Mouse (Mus musculus): ENCODE data around the gene Fsip1.

The Fsip1 gene

DNA sequence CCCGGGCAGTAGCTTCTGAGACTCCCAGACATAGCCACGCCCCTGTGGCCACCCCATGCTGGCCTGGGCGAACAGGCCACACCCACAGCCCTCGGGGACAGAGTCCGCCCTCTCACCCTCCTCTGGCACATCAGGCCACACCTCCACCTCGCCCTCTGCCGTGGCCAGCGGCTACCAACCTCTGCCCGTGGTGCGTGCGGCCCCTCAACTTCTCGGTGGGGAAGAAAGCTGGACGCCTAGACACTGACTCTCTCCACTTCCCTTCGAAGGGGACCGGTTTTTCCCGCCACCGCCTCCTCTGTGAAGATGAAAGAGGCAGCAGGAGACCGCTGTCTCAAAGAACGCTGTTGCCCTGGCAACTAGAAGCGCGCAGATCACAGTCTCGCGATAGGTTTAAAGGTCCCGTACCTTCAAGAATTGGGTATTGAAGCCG is at the start of gene Fsip1:
Gene Fsip1 (minus strand): TSS at position 346 of the 433 bp plus-strand sequence.
- DNase-seq (ENCODE audit: extremely low read depth, insufficient read length, low spot score), result peak; percentile 86

DNA sequence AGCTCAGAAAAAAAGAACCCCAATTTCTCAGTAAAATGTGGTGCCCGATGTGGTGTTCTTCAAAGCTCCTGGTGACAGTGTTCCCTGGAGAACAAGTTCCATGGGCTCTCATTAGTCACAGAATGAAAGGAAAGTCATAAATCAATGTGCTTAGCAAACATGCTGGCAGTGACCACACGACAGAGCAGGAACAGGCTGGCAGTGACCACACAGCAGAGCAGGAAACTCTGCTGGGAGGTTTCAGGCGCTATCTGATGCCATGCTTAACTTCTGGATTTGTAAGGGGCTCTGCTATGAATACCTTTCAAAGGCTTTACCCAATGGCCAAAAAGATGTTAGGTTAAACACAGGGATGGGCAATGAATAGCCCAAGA is 49.7 kb upstream of the Fsip1 start:
- peak; percentile 14 for DNase-seq (ENCODE audit: extremely low read depth, insufficient read length, low spot score)

DNA sequence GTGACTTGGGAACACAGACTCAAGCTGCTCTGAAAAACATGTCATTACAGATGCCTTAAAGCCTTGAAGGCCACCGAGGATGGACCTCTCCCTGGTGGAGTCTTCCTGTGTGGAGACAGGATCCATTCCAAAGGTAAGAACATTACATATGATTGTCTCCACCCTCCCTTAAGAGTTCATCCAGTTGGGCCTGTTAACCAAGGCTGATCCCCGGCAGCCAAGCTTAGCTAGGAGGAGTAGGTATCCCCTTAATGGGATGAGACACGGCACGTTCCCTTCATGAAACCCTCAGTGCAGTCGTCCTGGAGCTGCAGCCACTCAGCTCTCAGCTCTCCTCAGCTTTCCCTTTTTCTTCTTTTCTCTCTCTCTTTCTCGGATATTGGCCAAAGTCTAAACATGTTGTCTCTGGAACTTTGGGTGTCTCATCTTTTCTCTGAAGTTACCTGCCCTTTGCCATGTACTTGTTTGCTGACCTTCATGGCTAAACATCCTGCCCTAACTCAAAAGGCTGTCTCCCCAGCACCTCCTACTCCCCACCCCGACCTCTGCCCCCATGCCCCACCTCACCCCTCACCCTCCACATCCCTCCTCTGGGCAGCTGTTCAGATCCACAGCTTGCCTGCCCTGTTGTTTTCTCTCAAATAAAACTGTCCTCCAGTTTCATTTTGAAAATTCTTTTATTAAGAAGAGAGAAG is 49.2 kb upstream of the Fsip1 start:
- DNase-seq (ENCODE audit: extremely low read depth, insufficient read length, low spot score), result no peak

DNA sequence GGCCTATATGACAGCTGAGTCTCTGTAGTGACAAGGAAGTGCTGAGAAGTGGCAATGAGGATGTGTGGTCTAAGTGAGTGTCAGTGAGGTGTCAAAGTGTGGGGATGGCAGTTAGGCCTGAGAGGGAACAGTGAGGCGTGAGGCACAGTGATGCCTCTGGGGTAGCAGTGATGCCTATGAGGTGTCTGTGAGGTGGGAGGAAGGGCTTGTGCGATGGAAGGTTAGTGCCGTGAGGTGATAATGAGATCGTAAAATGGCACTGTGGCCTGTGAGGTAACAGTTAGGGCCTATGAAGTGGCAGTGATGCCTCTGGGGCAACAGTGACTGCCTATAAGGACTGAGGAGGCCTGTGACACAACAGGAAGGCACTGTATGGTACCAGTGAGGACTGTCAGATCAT is 46.7 kb upstream of the Fsip1 start:
- no peak for DNase-seq (ENCODE audit: extremely low read depth, insufficient read length, low spot score)

DNA sequence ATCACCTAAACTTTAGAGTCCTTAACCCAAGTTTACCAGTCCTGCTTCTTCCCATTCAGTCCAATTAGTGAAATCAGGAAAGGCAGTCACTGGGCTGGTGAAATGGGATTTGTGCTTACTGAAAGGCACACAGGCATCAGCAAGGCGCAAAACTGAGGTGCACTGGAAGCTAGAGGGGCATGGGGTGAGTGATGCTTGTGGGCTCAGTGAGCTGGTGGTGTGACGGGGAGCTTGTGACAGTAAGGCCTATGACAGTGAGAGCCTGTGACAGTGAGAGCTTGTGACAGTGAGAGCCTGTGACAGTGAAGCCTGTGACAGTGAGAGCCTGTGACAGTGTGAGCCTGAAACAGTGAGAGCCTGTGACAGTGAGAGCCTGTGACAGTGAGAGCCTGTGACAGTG is 44.9 kb upstream of the Fsip1 start:
- no peak for DNase-seq (ENCODE audit: extremely low read depth, insufficient read length, low spot score)

DNA sequence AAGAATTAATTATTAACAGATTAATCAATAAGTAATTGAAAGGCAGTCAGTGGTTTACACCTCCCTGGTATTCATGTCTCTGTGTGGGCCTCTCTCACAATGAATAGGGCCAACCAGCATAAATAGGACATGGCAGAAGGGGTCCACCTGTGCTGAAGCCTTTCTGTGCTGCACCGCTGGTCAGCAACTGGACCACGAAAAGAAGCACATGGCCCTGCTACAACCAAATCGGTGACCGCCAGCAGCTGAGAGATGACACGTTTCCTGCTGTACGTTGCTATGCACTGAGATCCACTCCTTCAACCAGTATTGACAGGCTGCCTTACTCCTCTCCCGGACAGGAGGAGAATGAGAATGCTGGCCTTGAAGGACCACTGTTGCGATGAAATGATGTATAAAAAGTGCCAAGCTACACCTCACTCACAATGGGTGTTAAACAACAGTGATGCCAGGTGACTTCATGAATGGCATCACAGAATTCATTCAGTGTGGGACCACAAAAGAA is 44.3 kb upstream of the Fsip1 start:
- DNase-seq (ENCODE audit: extremely low read depth, insufficient read length, low spot score), result no peak

DNA sequence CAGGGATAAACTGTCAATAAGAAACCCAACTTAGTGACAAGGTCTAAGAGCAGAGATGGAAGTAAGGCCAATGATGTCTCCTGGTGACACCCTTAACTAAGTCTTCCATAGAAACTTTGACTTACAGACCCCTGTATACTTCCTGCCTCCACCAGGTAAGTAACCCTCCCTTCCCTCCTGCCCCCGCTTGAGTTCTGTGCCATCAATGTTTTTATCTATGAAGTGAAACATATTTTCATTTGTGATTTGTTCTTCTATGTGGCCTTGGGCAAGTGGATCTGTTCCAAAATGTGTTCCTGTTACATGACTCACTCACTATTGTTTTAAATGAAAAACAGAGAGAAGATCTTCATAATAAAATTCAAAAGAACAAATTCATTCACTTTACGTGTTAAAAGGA is 43.2 kb upstream of the Fsip1 start:
- DNase-seq (ENCODE audit: extremely low read depth, insufficient read length, low spot score), result no peak

DNA sequence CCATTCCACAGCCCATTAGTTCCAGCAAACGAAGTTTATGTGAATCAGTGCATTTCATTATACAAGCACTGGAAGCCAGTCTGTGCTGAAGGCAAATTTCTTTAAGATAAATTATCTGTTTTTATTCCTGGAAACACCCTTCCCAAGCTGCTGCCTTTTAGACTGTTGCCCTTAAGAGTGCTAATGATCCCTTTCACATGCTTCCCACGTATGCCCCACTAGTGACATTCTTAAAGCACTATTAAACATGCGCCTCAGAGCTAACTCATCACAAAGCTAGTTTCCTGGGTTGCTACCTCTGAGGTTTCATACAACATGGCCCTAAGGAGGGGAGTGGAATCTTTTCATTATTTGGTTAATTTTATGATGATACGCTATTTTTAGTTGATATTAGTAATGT is 41.8 kb upstream of the Fsip1 start:
- DNase-seq (ENCODE audit: extremely low read depth, insufficient read length, low spot score), result no peak

DNA sequence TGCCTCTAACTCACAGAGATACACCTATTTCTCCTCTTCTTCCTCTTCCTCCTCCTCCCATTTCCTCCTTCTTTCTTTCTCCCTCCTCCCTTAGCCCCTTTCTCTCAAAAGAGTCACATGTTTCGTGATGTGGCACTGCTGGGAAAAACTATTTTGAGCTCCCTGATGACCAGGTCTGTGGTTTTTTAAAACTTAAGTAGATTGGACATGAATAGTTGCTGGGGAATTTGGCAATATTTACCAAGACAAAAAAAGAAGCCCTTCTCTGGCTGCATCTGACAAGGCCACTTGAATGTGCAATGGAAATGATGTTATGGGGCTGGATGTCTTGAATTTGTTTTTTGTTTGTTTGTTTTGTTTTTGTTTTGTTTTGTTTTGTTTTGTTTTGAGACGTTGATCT is 41.2 kb upstream of the Fsip1 start:
- peak; percentile 18 for DNase-seq (ENCODE audit: extremely low read depth, insufficient read length, low spot score)

DNA sequence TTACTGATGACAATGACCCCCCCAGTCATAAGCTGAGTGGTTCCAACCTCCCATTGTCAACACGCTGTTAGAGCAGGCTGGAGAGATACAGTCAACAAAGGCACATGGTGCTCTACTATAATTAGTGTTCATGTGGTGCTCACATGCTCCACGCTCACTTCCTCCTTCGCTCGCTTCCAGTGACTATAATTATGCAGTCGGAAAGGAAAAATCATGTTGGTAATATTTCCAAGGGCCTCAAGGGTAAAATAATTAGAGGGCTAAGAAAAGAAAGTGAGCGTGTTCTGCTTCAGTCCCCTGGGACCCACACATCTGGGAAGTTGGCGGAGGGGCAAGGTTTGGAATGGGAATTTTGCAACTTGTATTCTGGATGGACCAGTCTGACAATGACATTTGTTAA is 38.7 kb upstream of the Fsip1 start:
- DNase-seq (ENCODE audit: extremely low read depth, insufficient read length, low spot score), result no peak

DNA sequence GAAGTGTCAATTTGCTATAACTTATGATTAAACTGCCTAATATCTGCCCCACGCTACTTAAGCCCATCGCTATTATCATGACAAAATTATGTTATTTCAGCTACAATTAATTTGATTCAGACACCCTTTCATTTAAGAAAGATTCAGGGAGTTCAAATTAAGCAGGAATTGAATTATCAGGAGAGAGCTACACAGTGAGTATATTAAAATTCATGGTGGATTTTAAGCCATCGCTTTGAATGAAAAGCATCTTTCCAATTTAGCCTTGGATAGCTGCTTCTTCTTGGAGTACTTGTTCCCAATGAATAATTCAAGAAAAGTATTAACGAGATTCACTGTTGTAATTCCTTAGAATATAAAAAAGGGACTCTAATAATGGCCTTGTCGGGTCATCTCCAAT is 36.8 kb upstream of the Fsip1 start:
- DNase-seq (ENCODE audit: extremely low read depth, insufficient read length, low spot score), result no peak

DNA sequence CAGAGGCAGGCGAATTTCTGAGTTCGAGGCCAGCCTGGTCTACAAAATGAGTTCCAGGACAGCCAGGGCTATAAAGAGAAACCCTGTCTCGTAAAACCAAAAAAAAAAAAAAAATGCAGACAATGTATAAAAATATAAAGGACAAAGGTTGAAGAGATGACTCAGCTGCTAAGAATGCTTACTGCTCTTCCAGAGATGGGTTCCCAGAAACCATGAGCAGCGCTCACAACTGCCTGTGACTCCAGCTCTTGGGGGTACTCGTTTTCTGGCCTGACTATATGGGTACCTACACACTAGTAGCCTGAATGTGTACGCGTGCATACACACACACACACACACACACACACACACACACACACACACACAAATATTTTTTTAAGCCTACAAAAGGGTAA is 32.3 kb upstream of the Fsip1 start:
- peak; percentile 34 for DNase-seq (ENCODE audit: extremely low read depth, insufficient read length, low spot score)

DNA sequence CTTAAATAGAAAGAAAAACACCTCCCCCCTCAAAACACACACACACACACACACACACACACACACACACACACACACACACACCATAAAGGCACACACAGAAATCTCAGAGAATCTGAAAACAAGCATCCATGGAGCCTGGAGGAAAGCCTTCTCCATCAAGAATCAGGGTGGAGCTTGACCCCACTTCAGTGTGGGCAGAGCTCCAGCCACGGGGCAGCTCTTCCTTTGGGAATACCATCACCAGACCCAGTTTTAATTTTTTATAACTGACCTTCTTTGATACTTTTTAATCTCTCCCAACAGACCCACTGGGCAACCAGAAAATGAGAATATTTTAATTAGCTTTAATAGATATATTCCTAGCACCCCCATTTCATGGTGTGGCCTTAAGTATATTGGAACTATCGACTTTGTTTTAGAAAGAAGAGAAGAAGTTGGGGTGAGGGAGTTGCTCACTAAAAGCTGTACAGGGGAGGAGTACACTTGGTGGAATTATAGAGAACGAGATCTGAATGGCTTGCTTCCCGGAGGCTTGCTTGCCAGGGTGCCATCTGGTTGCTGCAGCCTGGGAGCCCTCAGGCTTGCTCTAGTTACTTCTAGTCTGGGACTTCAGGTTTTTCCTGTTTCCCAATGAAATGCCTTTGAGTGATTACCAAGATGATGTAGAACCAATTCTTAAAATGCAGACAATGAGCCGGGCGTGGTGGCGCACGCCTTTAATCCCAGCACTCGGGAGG is 31.7 kb upstream of the Fsip1 start:
- peak; percentile 53 for DNase-seq (ENCODE audit: extremely low read depth, insufficient read length, low spot score)

DNA sequence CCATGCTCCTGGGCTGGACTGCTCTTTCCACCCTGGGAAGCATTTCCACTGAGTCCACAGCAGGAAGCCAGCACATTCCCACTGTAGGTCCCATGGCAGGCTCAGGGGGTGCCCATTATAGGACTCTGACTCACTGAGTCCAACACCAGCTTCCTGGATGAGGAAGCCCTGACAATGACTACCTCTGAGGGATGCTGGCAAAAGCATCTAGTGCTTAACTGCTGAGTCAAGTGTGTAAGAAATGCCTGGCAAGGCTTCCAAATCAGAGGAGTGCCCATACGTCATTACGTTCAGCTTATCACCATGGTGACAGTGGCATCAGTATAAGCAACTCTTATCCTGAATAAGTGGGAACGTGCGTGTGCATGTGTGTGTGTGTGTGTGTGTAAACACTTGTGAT is 30.9 kb upstream of the Fsip1 start:
- DNase-seq (ENCODE audit: extremely low read depth, insufficient read length, low spot score), result peak; percentile 72

DNA sequence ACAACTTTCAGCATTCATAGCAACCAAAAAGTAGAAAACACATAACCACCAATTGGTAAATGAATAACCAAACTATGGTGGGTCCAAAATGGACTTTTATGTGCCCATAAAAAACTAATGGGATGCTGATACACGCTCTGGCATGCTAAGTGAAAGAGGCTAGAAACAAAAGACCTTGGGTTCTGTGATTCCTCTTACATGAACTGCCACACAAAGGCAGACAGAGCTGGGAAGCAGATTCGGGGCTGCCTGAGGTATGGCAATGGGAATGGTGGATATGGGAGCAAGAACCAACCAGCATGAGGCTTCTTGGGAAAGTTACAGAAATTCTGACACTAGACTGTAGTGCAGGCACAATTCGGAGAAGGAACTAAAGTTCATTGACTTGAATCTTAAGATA is 25.7 kb upstream of the Fsip1 start:
- no peak for DNase-seq (ENCODE audit: extremely low read depth, insufficient read length, low spot score)

DNA sequence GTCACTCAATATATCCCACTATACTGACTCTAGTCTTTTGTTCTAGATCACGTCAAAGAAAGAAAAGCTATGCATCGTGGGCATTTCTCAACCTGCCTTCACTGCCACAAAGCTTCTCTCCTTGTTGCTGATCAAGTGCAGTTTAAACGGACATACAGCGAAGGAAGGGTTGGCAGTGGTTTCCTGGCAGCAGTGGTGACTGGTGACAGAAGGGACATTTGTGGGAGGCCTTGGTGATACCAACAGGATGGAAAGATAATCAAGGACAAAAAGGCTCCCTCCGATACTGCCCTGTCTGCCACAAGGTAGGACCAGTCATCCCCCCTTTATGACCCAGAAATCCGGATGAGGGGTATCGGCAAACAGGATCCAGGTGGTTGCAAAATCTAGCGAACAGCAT is 21.5 kb upstream of the Fsip1 start:
- DNase-seq (ENCODE audit: extremely low read depth, insufficient read length, low spot score), result no peak

DNA sequence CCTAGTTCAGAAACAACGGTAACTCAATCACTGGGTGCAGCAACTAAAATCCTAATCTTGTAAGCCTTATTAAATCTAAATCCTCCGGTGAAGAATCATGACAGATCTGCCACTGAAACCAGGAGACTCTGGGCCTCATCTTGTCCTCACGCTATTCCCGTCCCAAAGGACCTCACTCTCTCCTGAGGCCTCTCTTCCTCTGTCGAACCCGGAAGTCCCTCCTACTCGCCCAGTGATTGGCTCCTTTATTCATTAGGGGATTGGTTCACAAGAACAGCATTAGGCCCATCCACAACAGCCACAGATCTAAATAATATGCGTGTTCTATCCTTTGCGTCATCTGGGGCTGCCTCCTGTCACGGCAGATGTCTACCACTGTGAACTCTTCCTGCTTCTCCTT is 14.8 kb upstream of the Fsip1 start:
- DNase-seq (ENCODE audit: extremely low read depth, insufficient read length, low spot score), result no peak

DNA sequence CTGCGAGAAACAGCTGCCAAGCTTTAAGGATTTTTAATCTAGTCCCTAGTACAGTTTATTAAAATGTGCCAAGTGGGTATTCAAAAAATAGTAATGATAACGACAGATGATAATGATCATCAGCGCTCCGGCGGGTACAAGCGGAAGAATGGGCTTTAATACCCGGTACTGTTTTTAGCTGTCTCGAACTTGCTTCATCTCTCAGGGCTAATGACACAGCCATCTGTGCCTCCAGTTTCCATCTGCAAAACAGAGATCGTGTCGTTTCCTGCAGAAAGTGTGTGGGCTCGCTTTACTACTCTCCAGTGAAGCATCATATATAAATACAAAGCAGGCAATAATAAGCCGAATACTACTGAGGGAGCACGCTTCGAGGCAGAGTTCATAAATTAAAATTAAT is 13.4 kb upstream of the Fsip1 start:
- no peak for DNase-seq (ENCODE audit: extremely low read depth, insufficient read length, low spot score)

DNA sequence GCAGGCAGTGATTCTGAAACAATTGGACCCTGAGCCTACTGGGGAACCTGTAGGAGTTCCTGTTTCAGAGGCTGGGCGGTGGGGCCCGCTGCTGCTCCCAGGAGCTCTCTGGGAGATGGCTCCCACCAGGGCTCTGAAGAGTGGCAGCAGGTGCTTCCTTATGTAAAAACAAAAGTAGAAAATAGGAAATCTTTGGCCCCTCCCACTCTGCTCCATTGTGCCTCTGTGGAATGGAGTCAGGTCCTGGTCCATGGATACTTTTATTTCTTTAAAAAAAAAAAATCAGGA is 7.1 kb upstream of the Fsip1 start:
- DNase-seq (ENCODE audit: extremely low read depth, insufficient read length, low spot score), result no peak

DNA sequence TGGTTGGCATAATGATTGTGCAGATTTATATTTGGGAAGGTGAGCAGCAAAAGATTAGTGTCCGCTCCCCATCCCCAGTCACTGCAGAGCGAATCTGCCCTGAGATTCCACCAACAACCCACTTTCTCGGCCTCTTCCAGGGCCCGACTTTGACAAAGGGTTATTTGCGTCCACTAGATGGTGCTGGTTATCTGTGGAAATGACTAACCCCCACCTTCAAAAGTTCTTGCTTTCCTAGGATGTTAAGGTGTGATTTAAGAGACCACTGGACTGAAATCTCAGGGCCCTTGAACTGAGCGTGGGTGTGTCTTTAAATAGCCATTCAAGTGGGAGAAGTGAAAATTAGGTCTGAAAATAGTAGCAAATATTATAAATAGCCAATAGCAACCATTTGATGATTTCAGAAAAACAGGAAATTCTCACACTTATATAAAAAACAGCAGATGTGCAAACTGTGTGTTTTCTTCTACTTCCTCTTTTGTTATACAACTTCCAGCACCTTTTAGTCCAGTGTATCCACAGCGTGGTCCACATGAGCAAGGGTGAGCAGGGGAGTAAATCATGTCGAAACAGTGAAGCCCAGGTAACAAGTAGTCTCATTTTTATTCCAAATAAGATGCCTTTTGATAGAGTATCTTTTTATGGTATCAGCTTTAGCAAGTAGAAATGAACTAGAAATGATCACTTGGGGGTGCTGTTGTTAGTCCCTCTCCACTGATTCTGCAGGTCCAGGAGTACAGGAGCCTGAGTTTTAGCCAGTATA is 6.6 kb upstream of the Fsip1 start:
- DNase-seq (ENCODE audit: extremely low read depth, insufficient read length, low spot score), result no peak

DNA sequence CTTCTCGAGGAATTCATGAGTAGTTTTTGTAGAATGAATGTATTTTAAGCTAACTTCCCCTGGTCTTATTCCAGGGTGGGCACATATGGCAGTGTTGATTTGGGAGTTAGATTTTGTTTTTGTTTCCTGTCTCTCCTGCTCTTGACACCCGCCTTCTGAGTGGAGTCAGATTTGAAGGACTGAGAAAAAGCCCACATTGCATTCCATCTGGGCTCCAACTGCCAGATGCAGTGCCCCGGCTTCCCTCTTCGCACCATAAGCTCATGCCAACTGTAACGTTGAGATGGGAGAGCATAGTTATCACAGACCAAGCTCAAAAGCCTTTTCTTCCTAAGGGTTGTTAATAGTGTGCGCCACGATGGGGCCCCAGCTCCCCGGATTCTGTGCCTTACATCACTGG is 5.9 kb upstream of the Fsip1 start:
- DNase-seq (ENCODE audit: extremely low read depth, insufficient read length, low spot score), result no peak

DNA sequence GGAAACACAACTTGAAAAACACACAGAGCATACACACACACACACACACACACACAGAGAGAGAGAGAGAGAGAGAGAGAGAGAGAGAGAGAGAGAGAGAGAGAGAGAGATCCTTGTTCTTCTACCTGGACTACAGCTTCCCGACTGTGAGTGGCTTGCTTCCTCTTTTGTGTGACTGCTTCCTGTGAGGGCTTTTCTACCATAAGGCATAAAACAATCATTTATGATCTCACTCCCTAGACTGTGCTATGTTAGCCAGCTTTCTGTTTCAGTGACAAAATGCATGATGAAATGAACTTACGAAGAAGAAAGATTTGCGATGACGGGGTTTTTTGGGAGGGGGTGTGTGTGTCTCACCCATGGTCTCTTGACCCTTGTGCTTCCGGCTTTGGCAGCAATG is 3.0 kb upstream of the Fsip1 start:
- no peak for DNase-seq (ENCODE audit: extremely low read depth, insufficient read length, low spot score)

Data from 3134 (cell line).